Mouse (Mus musculus) liver, adult 2 months (tissue): ENCODE measurements at regions not wholly inside any gene's neighbourhood (a gene's known extent, or its start where the extent isn't known, plus 50 kb on each side); places are given as distances from the start of the nearest gene placed in this dataset.

ENCODE experiments used
- CTCF ChIP-seq: fragments of 200-500 bp; IDR thresholded peaks from 2 replicates; pipeline ENCODE4 v1.5.1; 2011; ENCODE audit warnings: low read depth, low read length, control low read depth
- POLR2A ChIP-seq: fragments of 200-500 bp; IDR thresholded peaks from 2 replicates; pipeline ENCODE4 v1.6.1; 2011; ENCODE audit warnings: low read length, control low read depth; ENCODE audit not compliant: insufficient read depth; ENCODE audit errors: extremely low read depth

DNA sequence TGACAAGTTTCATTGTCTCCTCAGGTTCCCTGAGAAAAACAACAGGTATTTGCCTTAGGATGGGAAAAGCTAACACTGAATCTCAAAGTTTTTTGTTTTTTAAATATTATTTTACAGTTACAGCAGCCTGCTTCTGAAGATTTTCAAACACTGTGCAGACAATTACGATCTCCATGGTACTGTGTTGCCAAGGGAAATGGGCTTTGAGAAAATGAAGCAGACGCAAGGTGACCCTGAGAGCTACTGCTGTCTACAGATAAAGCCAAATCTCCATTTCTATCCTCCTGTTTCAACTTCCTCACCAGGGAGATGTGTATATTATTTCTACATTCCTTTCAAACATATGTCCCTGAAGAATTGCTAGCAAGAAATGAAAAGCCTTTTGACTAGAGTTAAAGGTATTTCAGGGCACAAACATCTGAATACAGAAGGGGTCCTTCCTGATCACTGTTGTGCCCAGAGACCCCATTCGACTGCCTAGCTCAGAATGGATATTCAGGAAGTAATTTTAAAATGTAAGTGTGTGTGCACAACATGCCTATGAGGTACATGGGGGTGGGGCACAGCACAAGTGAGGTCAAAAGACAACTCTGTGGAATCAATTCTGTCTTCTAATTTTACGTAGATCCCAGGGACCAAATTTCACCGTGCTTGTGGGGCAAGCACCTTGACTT, 293.3 kb downstream of the Ipo11 start:
- no peak for TF ChIP-seq CTCF
- no peak for TF ChIP-seq POLR2A
